Mouse (Mus musculus): ENCODE results near the gene Ctc1. TPM values are rescaled to one million over a fixed set of nuclear protein-coding genes. Genes with fewer than 3 reads are reported as not detected.
"Not testable (repeated sequence)": the region's sequence is repeated elsewhere in the genome, so short reads cannot be mapped to it uniquely, and the experiment has no call there.

The Ctc1 gene
- 59.3 and 63.6 TPM in 2 replicates for polyA plus RNA-seq (2014; fragmentation: Nextera tagmentation; extraction: Ambion mirVana)

GRCm38 (mm10) chr11:69015644-69016441 is at the start of gene Ctc1:
Gene Ctc1 (plus strand): TSS chr11:69015911.
- Histone ChIP-seq H3K27ac (ENCODE audit: low read depth) (peak within 1 kb of the TSS; percentile 95), H3K4me3 (ENCODE audit: low read depth, low read length) (peak within 1 kb of the TSS; percentile 63), H3K9me3 (ENCODE audit: low read depth, low read length) (no peaks in the 10 kb centered on the region), H3K4me1 (ENCODE audit: insufficient read depth) (peaks cover 4% of the 10 kb centered on the region; the same call in 1 of the 2 replicates), H3K4me2 (peak within 1 kb of the TSS; percentile 82), H3K27me3 (ENCODE audit: insufficient read depth, low read length) (no peaks in the 10 kb centered on the region), H3K36me3 (ENCODE audit: insufficient read depth) (no peaks in the 10 kb centered on the region), H3K9ac (peak within 1 kb of the TSS; percentile 94)
- DNase-seq (peak; percentile 97), ATAC-seq (ENCODE audit: insufficient read depth) (peak; percentile 97)
- peak; percentile 88 for TF ChIP-seq CTCF (IDR thresholded peaks at IDR 0.05; ENCODE audit: low read depth)
- WGBS = 2% methylated on average over 38 of the region's 38 CpGs

GRCm38 (mm10) chr11:68966554-68966953 is 49.2 kb upstream of the Ctc1 start:
- WGBS = 32% methylated on average over 1 of the region's 1 CpGs
- Histone ChIP-seq H3K27me3 (ENCODE audit: insufficient read depth, low read length) (no peaks in the 10 kb centered on the region), H3K4me3 (ENCODE audit: low read depth, low read length) (no peak overlapping the region; the same call in 1 of the 2 replicates), H3K9ac (no peak overlapping the region), H3K9me3 (ENCODE audit: low read depth, low read length) (no peaks in the 10 kb centered on the region), H3K4me2 (0 out of 2 replicates have a peak overlapping the region, but pooled peaks have one; percentile 83), H3K36me3 (ENCODE audit: insufficient read depth) (no peaks in the 10 kb centered on the region), H3K27ac (ENCODE audit: low read depth) (no peak overlapping the region), H3K4me1 (ENCODE audit: insufficient read depth) (no peaks in the 10 kb centered on the region)
- DNase-seq (no peak), ATAC-seq (ENCODE audit: insufficient read depth) (no peak)
- TF ChIP-seq CTCF (IDR thresholded peaks at IDR 0.05; ENCODE audit: low read depth) = no peak

GRCm38 (mm10) chr11:68967337-68968282 is 48.1 kb upstream of the Ctc1 start, which contains the start of gene Slc25a35:
Gene Slc25a35 (plus strand): TSS chr11:68968131.
- peak; percentile 96 for DNase-seq
- peak within 1 kb of the TSS; percentile 50 for H3K9ac ChIP-seq
- under 1% methylated on average over 50 of the region's 50 CpGs for WGBS
- ATAC-seq (ENCODE audit: insufficient read depth) = peak; percentile 97
- no peaks in the 10 kb centered on the region for H3K27me3 ChIP-seq (ENCODE audit: insufficient read depth, low read length)
- peak within 1 kb of the TSS; percentile 50 for H3K4me3 ChIP-seq (ENCODE audit: low read depth, low read length)
- H3K36me3 ChIP-seq (ENCODE audit: insufficient read depth) = no peaks in the 10 kb centered on the region
- peak within 1 kb of the TSS; percentile 83 for H3K4me2 ChIP-seq
- TF ChIP-seq CTCF (IDR thresholded peaks at IDR 0.05; ENCODE audit: low read depth) = peak; percentile 31; the same call in 1 of the 2 replicates
- no peaks in the 10 kb centered on the region for H3K9me3 ChIP-seq (ENCODE audit: low read depth, low read length)
- no peaks in the 10 kb centered on the region; the same call in 1 of the 2 replicates for H3K4me1 ChIP-seq (ENCODE audit: insufficient read depth)
- peak within 1 kb of the TSS; percentile 10; the same call in 1 of the 2 replicates for H3K27ac ChIP-seq (ENCODE audit: low read depth)

- no peak for ATAC-seq (ENCODE audit: insufficient read depth)
- H3K36me3 ChIP-seq (ENCODE audit: insufficient read depth) = no peaks in the 10 kb centered on the region
Observed at GRCm38 (mm10) chr11:68968752-68969151, 47.0 kb upstream of the Ctc1 start.

GRCm38 (mm10) chr11:68970232-68970631 is 45.5 kb upstream of the Ctc1 start:
- WGBS = 57% methylated on average over 4 of the region's 4 CpGs
- DNase-seq (peak; percentile 78), ATAC-seq (ENCODE audit: insufficient read depth) (no peak)
- no peak overlapping the region for H3K9ac ChIP-seq
- no peak overlapping the region for H3K27ac ChIP-seq (ENCODE audit: low read depth)
- no peaks in the 10 kb centered on the region for H3K9me3 ChIP-seq (ENCODE audit: low read depth, low read length)
- TF ChIP-seq CTCF (IDR thresholded peaks at IDR 0.05; ENCODE audit: low read depth) = no peak
- no peak overlapping the region for H3K4me3 ChIP-seq (ENCODE audit: low read depth, low read length)
- no peaks in the 10 kb centered on the region for H3K27me3 ChIP-seq (ENCODE audit: insufficient read depth, low read length)
- H3K36me3 ChIP-seq (ENCODE audit: insufficient read depth) = no peaks in the 10 kb centered on the region
- no peaks in the 10 kb centered on the region; the same call in 1 of the 2 replicates for H3K4me1 ChIP-seq (ENCODE audit: insufficient read depth)
- H3K4me2 ChIP-seq = no peak overlapping the region

More at GRCm38 (mm10) chr11:68968752-68969151, 47.0 kb upstream of the Ctc1 start:
- Histone ChIP-seq H3K9ac (no peak overlapping the region), H3K4me3 (ENCODE audit: low read depth, low read length) (no peak overlapping the region), H3K4me1 (ENCODE audit: insufficient read depth) (no peaks in the 10 kb centered on the region; the same call in 1 of the 2 replicates), H3K4me2 (peak overlapping the region; percentile 83), H3K27me3 (ENCODE audit: insufficient read depth, low read length) (no peaks in the 10 kb centered on the region), H3K27ac (ENCODE audit: low read depth) (no peak overlapping the region), H3K9me3 (ENCODE audit: low read depth, low read length) (no peaks in the 10 kb centered on the region)
- no peak for DNase-seq
- 82% methylated on average over 11 of the region's 11 CpGs for WGBS
- TF ChIP-seq CTCF (IDR thresholded peaks at IDR 0.05; ENCODE audit: low read depth) = no peak

GRCm38 (mm10) chr11:68973250-68974058 is 42.3 kb upstream of the Ctc1 start:
- ATAC-seq (ENCODE audit: insufficient read depth) (peak; percentile 93), DNase-seq (peak; percentile 95)
- not testable (repeated sequence) for H3K36me3 ChIP-seq (ENCODE audit: insufficient read depth); H3K27ac ChIP-seq (ENCODE audit: low read depth); H3K9me3 ChIP-seq (ENCODE audit: low read depth, low read length); H3K4me1 ChIP-seq (ENCODE audit: insufficient read depth); H3K27me3 ChIP-seq (ENCODE audit: insufficient read depth, low read length)
- H3K4me3 ChIP-seq (ENCODE audit: low read depth, low read length) = peak overlapping the region; percentile 44
- H3K4me2 ChIP-seq = peak overlapping the region; percentile 73
- under 1% methylated on average over 37 of the region's 38 CpGs for WGBS
- H3K9ac ChIP-seq = peak overlapping the region; percentile 26
